Mouse (Mus musculus): Measurements from ENCODE around the gene Zfp275. TPM values are rescaled to one million over a fixed set of nuclear protein-coding genes. Genes with fewer than 3 reads are reported as not detected.
"Not testable (repeated sequence)": the region's sequence is repeated elsewhere in the genome, so short reads cannot be mapped to it uniquely, and the experiment has no call there.

Gene Zfp275
- polyA plus RNA-seq, 1 experiment from 2014 or later = 19.1 TPM

DNA sequence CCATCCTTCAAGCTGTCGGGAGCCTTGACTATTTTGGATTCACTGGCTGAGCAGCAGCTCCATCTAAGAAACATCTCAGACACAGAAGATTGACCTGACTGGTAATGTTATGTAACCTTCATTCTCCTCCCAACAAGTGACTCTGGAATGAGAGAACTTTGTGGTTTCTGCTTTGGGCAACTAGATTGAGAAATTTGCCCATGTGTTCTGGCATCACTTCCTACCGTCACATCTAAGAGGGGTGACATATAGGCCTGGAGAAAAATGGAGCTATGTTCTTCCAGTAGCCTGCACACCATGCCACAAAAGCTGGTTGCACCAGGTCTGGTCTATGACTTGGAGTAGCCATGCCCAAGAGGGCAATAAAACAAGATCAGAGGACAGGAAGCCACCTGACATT lies 13.7 kb downstream of the Zfp275 start:
- Histone ChIP-seq H3K27me3 (replicated peaks; ENCODE audit: low read depth, poor library complexity, severe bottlenecking) (peaks cover 30% of the 10 kb centered on the region), H3K36me3 (replicated peaks) (peaks cover 80% of the 10 kb centered on the region), H3K27ac (replicated peaks) (no peak overlapping the region), H3K4me1 (no peaks in the 10 kb centered on the region), H3K4me3 (no peak overlapping the region), H3K9me3 (peaks cover 13% of the 10 kb centered on the region; the same call in 1 of the 2 replicates)
- WGBS = 94% methylated on average over 2 of the region's 2 CpGs
- no peak for DNase-seq (ENCODE audit: low spot score)

DNA sequence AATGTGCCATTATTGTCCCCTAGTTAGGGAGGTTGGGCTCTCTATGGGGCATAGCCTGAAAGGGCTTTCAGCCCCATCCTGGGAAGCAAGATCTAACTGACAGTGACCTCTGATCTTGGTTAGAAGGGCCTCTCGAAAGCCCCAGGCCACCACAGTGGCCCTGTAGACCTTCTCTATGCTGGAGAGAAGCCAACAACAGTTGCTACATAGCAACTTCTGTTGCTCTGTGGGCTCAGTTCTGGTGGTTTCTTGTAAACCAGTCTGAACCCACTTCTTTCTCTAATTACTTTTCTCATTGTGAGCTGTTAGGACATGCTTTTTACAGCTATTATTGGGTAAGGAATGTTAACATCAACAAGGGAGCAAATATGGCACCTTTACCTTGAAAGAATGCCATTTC lies 14.3 kb downstream of the Zfp275 start:
- H3K9me3 ChIP-seq = peaks cover 13% of the 10 kb centered on the region; the same call in 1 of the 2 replicates
- H3K27me3 ChIP-seq (replicated peaks; ENCODE audit: low read depth, poor library complexity, severe bottlenecking) = peaks cover 35% of the 10 kb centered on the region
- H3K27ac ChIP-seq (replicated peaks) = no peak overlapping the region
- no peak overlapping the region for H3K4me3 ChIP-seq
- peaks cover 74% of the 10 kb centered on the region for H3K36me3 ChIP-seq (replicated peaks)
- H3K4me1 ChIP-seq = no peaks in the 10 kb centered on the region
- no peak for DNase-seq (ENCODE audit: low spot score)
- 77% methylated on average over 1 of the region's 1 CpGs for WGBS

DNA sequence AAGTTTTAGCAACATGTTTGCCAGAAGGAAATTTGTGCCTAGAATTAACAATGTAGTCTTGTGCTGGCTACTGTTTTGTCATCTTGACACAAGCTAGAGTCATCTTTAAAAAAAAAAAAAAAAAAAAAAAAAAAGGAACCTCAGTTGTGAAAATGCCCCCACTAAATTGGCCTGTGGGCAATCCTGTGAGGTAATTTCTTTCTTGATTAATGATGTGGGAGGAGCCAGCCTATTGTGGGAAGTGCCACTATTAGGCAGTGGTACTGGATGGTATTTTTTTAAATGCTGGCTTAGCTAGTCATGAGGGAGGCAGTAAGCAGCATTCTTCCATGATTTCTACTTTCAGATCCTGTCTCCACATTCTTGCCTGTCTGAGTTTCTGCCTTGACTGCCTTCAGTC lies 20.9 kb downstream of the Zfp275 start:
- Histone ChIP-seq H3K9me3 (no peaks in the 10 kb centered on the region), H3K4me3 (no peak overlapping the region), H3K36me3 (replicated peaks) (peaks cover 16% of the 10 kb centered on the region), H3K27ac (replicated peaks) (no peak overlapping the region), H3K4me1 (no peaks in the 10 kb centered on the region), H3K27me3 (replicated peaks; ENCODE audit: low read depth, poor library complexity, severe bottlenecking) (peaks cover 30% of the 10 kb centered on the region)
- DNase-seq (ENCODE audit: low spot score) = no peak

DNA sequence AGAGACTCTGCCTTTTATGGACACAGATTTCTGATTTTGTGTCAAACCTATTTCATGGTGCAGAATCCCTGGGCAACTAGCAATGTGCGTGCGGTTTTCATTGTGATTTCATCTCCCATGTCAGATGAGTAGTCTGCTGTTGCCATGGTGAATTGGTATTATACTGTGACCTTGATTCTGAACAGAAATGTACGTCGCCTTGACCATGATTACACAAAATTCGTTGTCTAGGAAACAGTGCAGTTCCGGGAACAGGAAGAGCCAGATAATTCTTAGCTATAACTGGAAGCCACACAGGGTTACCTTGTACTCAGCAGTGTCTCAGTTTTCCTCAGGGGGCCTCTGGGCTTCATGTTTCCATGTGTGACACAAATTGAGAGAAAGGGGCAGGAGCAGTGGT lies 42.0 kb downstream of the Zfp275 start:
- H3K27me3 ChIP-seq (replicated peaks; ENCODE audit: low read depth, poor library complexity, severe bottlenecking) = peaks cover 21% of the 10 kb centered on the region
- no peak for DNase-seq (ENCODE audit: low spot score)
- WGBS = 78% methylated on average over 6 of the region's 6 CpGs

DNA sequence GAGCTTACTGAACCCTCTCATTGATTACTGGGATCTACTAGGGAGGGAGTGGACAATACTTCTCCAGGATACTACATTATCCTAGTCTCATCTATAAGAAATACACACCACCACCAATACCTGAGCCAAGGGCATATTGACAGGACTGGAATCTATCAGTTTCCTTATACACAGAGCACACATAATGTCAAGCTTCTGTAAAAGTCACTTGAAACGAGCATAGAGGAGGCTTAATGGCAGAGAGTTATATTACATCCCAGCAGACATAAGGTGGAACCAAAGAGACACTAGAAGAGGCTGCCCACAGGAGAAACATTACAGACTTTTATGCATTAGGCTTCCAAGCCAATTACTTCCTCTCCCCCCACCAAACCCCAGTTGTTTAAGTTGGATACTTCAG lies 42.5 kb downstream of the Zfp275 start:
- Histone ChIP-seq H3K36me3 (replicated peaks) (no peaks in the 10 kb centered on the region), H3K9me3 (no peaks in the 10 kb centered on the region), H3K27ac (replicated peaks) (no peak overlapping the region), H3K4me3 (no peak overlapping the region), H3K27me3 (replicated peaks; ENCODE audit: low read depth, poor library complexity, severe bottlenecking) (peaks cover 16% of the 10 kb centered on the region), H3K4me1 (no peaks in the 10 kb centered on the region)
- no peak for DNase-seq (ENCODE audit: low spot score)
- WGBS = 31% methylated on average over 1 of the region's 1 CpGs

More for the DNA sequence above, 42.0 kb downstream of the Zfp275 start:
- Histone ChIP-seq H3K27ac (replicated peaks) (no peak overlapping the region), H3K4me1 (no peaks in the 10 kb centered on the region), H3K9me3 (no peaks in the 10 kb centered on the region), H3K4me3 (no peak overlapping the region), H3K36me3 (replicated peaks) (no peaks in the 10 kb centered on the region)

DNA sequence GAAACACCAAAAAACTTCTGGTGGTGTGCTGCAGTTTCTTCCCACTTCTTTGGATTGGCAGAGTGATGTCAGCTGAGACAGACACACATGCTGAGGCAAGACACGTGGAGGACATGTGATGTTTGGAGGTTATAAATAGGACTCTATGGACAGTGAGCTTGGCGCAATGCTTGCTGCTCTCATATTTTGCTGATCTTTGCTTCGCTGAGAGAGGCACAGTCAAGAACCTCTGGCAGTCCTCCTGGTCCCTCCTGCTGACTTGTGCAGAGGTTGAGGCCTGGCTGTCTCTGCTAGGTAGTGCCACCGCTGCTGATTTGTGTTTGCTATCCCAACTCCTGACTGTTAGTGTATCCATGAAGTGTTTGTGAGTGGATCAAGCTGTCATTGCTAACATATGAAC lies 49.1 kb downstream of the Zfp275 start:
- 83% methylated on average over 4 of the region's 4 CpGs for WGBS

DNA sequence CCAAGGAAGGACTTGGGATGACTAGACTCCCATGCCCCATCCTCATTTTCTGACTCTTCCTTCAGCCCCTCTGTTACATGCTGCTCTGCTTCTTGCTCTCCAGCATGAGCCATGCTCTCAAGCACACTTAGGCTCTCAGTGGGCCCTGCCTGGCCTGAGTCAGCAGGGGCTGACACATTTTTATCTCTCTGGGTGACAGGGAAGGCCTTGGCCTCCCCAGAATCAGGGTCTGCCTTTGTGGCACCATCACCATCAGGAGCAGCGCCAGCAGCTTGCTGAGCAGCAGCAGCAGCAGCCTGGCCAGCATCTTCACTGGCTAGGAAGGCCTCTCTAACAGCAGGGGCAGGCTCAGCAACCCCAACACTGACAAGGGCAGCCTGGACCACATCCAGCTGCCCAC lies 54.0 kb downstream of the Zfp275 start:
- no peaks in the 10 kb centered on the region for H3K4me1 ChIP-seq
- H3K27ac ChIP-seq (replicated peaks) = no peak overlapping the region
- H3K27me3 ChIP-seq (replicated peaks; ENCODE audit: low read depth, poor library complexity, severe bottlenecking) = peaks cover 47% of the 10 kb centered on the region
- no peaks in the 10 kb centered on the region for H3K9me3 ChIP-seq
- no peak overlapping the region for H3K4me3 ChIP-seq
- DNase-seq (ENCODE audit: low spot score) = no peak
- H3K36me3 ChIP-seq (replicated peaks) = no peaks in the 10 kb centered on the region
- WGBS = 94% methylated on average over 1 of the region's 1 CpGs

More for the DNA sequence above, 49.1 kb downstream of the Zfp275 start:
- Histone ChIP-seq H3K9me3 (no peaks in the 10 kb centered on the region), H3K36me3 (replicated peaks) (no peaks in the 10 kb centered on the region), H3K27ac (replicated peaks) (no peak overlapping the region), H3K27me3 (replicated peaks; ENCODE audit: low read depth, poor library complexity, severe bottlenecking) (peaks cover 36% of the 10 kb centered on the region), H3K4me1 (no peaks in the 10 kb centered on the region), H3K4me3 (no peak overlapping the region)
- no peak for DNase-seq (ENCODE audit: low spot score)

DNA sequence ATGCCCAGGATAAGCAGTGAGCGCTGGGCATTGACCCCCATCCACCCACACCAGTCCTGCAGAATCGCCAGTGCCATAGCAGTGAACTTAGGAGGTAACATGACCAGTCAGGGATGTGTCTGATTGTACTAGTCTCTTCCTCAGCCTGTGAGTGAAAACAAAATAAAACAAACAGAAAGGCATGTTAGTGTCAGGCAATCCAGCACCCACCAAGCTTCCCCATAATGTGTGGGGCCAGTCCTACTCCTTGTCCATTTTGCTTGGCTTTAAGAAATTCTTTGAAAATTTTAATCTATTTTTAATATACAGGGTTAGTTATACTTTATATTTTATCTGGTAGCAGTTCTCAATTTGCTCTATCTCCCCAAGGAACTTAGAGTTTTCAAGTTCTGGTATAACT lies 56.2 kb downstream of the Zfp275 start, which contains the start of gene Gm18336:
TSS of gene Gm18336 (minus strand) at position 101 of the 400 bp plus-strand sequence.
- peaks cover 38% of the 10 kb centered on the region for H3K27me3 ChIP-seq (replicated peaks; ENCODE audit: low read depth, poor library complexity, severe bottlenecking)
- H3K9me3 ChIP-seq; DNase-seq (ENCODE audit: low spot score); H3K27ac ChIP-seq (replicated peaks); H3K4me1 ChIP-seq; H3K36me3 ChIP-seq (replicated peaks); H3K4me3 ChIP-seq: not testable (repeated sequence)
- 70% methylated on average over 2 of the region's 2 CpGs for WGBS

DNA sequence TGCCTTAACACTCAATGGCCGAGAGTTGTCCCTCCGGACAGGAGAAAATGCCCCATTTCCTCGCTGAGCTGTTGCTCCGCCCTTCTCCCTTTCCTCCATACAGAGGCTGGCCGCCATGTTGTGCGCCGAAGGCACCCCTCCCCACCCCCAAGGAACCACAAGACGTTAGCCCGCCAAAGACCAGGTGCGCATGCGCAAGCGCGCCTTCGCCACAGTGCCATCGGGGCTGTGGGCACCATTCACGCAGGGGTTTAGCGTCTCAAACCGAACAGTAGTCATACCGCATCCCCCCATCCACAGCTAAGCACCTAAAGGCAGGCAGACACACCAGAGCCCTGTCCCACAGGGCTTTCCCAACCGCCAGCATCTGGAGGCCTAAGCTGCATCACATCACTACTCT lies 58.5 kb downstream of the Zfp275 start:
- no peak overlapping the region for H3K27ac ChIP-seq (replicated peaks)
- no peaks in the 10 kb centered on the region for H3K9me3 ChIP-seq
- H3K4me3 ChIP-seq = no peak overlapping the region
- DNase-seq (ENCODE audit: low spot score) = no peak
- H3K27me3 ChIP-seq (replicated peaks; ENCODE audit: low read depth, poor library complexity, severe bottlenecking) = peaks cover 24% of the 10 kb centered on the region
- H3K4me1 ChIP-seq = no peaks in the 10 kb centered on the region
- no peaks in the 10 kb centered on the region for H3K36me3 ChIP-seq (replicated peaks)
- WGBS = 86% methylated on average over 20 of the region's 20 CpGs

DNA sequence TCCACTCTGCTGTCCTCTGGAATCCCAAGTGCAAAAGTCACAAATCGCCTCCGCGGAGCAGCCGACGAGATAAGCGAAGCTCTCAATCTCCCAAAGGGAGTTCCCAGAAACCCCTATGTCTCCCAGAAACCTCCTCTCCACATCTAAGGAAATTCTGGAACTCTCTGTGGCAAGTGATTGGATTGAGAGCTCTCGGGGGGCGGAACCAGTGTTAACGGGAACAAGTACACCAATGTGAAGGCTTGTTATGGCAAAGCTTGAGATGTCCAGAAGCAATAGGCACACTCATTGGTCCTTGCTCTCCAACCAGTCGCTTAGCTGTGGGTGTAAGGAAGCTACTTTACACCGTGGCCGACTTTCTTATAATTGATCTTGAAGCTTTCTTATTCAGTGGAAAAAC lies 59.2 kb downstream of the Zfp275 start:
- DNase-seq (ENCODE audit: low spot score) = no peak
- 95% methylated on average over 12 of the region's 12 CpGs for WGBS
- H3K9me3 ChIP-seq = no peaks in the 10 kb centered on the region
- no peaks in the 10 kb centered on the region for H3K4me1 ChIP-seq
- H3K27ac ChIP-seq (replicated peaks) = no peak overlapping the region
- no peaks in the 10 kb centered on the region for H3K36me3 ChIP-seq (replicated peaks)
- H3K27me3 ChIP-seq (replicated peaks; ENCODE audit: low read depth, poor library complexity, severe bottlenecking) = peaks cover 18% of the 10 kb centered on the region
- no peak overlapping the region for H3K4me3 ChIP-seq

Other genes with a start within 250 kb of the Zfp275 start
- gene Xlr3a, start 245.5 kb upstream of the Zfp275 start, polyA plus RNA-seq (2016; fragmentation: Nextera tagmentation; extraction: Ambion mirVana) = 2.5 and 3.5 TPM in 2 replicates
- 0.09 and 0.16 TPM in 2 replicates for gene Gm14685, start 225.6 kb upstream of the Zfp275 start, polyA plus RNA-seq (2016; fragmentation: Nextera tagmentation; extraction: Ambion mirVana)
- not detected in 2 replicates for gene Xlr5b, start 193.8 kb upstream of the Zfp275 start, polyA plus RNA-seq (2016; fragmentation: Nextera tagmentation; extraction: Ambion mirVana)
- 0.12 TPM in 1 of 2 replicates, not detected in the other for gene DXBay18, start 193.2 kb upstream of the Zfp275 start, polyA plus RNA-seq (2016; fragmentation: Nextera tagmentation; extraction: Ambion mirVana)
- gene Spin2d, start 165.6 kb upstream of the Zfp275 start, polyA plus RNA-seq (2016; fragmentation: Nextera tagmentation; extraction: Ambion mirVana) = not detected in 2 replicates
- 11.7 and 12.6 TPM in 2 replicates for gene Xlr3b, start 150.4 kb upstream of the Zfp275 start, polyA plus RNA-seq (2016; fragmentation: Nextera tagmentation; extraction: Ambion mirVana)
- 0.65 TPM in 1 of 2 replicates, not detected in the other for gene Xlr4b, start 128.3 kb upstream of the Zfp275 start, polyA plus RNA-seq (2016; fragmentation: Nextera tagmentation; extraction: Ambion mirVana)
- 8.4 and 9.4 TPM in 2 replicates for gene F8a, start 114.3 kb upstream of the Zfp275 start, polyA plus RNA-seq (2016; fragmentation: Nextera tagmentation; extraction: Ambion mirVana)
- gene Xlr4c, start 99.5 kb upstream of the Zfp275 start, polyA plus RNA-seq (2016; fragmentation: Nextera tagmentation; extraction: Ambion mirVana) = 0.15 TPM in 2 replicates
- 0.18 and 0.47 TPM in 2 replicates for gene Xlr3c, start 77.2 kb upstream of the Zfp275 start, polyA plus RNA-seq (2016; fragmentation: Nextera tagmentation; extraction: Ambion mirVana)
- gene Xlr5a, start 49.6 kb upstream of the Zfp275 start, polyA plus RNA-seq (2016; fragmentation: Nextera tagmentation; extraction: Ambion mirVana) = not detected in 2 replicates
- gene Xlr5c, start 49.6 kb upstream of the Zfp275 start, polyA plus RNA-seq (2016; fragmentation: Nextera tagmentation; extraction: Ambion mirVana) = not detected in 2 replicates
- gene Gm45015, start 5.8 kb upstream of the Zfp275 start, polyA plus RNA-seq (2016; fragmentation: Nextera tagmentation; extraction: Ambion mirVana) = not detected in 2 replicates
- not detected in 2 replicates for gene Gm18336, start 56.1 kb downstream of the Zfp275 start, polyA plus RNA-seq (2016; fragmentation: Nextera tagmentation; extraction: Ambion mirVana)
- 0.12 and 0.18 TPM in 2 replicates for gene Zfp92, start 68.5 kb downstream of the Zfp275 start, polyA plus RNA-seq (2016; fragmentation: Nextera tagmentation; extraction: Ambion mirVana)
- gene Trex2, start 92.7 kb downstream of the Zfp275 start, polyA plus RNA-seq (2016; fragmentation: Nextera tagmentation; extraction: Ambion mirVana) = 0.15 TPM in 1 of 2 replicates, not detected in the other
- gene Haus7, start 116.4 kb downstream of the Zfp275 start, polyA plus RNA-seq (2016; fragmentation: Nextera tagmentation; extraction: Ambion mirVana) = 94.0 and 99.8 TPM in 2 replicates
- 15.7 and 19.3 TPM in 2 replicates for gene Bgn, start 141.0 kb downstream of the Zfp275 start, polyA plus RNA-seq (2016; fragmentation: Nextera tagmentation; extraction: Ambion mirVana)
- gene Atp2b3, start 160.5 kb downstream of the Zfp275 start, polyA plus RNA-seq (2016; fragmentation: Nextera tagmentation; extraction: Ambion mirVana) = 0.25 and 0.39 TPM in 2 replicates